Mouse (Mus musculus) liver, postnatal 0 days (tissue): Measurements from ENCODE around the gene Ablim1.

ENCODE experiments used
- CTCF ChIP-seq: sonication (generic); IDR thresholded peaks from 2 replicates; pipeline ENCODE4 v1.5.1; 2016; ENCODE audit warnings: antibody characterized with exemption, low read depth
- EP300 ChIP-seq: IDR thresholded peaks from 2 replicates; pipeline ENCODE4 v1.6.1; 2016; ENCODE audit warnings: antibody characterized with exemption, low read depth, mild to moderate bottlenecking

DNA sequence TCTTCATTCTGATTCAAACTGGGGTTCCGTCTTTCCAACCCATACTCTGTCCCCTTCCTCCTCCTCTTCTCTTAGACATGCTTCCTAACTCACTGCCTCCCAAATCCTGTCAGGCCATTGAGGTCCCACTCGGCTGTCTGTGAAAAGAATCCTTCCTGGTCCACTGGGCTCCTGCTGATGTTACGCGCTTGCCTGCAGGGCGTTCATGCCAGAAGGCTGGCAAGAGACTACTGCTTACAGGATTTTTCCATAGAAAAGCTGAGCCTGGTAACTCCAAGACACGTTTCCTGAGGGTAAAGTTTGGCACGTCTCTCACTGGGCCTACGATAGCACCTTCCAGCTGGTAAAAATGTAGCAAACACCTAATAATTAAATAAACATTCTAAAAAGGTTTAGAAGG lies 36.5 kb downstream of the Ablim1 start:
- TF ChIP-seq CTCF = no peak
- no peak for TF ChIP-seq EP300
